Mouse (Mus musculus) spleen, postnatal 14 days (tissue): ENCODE measurements around the gene Sbsn.
"Not testable (repeated sequence)": the region's sequence is repeated elsewhere in the genome, so short reads cannot be mapped to it uniquely, and the experiment has no call there.

Experiments
- DNase-seq, 2 experiments: peaks; one replicate each; pipeline ENCODE4 v3.0.0; 2021 to 2022; ENCODE audit warnings: low spot score in 2 of 2

The Sbsn gene

DNA sequence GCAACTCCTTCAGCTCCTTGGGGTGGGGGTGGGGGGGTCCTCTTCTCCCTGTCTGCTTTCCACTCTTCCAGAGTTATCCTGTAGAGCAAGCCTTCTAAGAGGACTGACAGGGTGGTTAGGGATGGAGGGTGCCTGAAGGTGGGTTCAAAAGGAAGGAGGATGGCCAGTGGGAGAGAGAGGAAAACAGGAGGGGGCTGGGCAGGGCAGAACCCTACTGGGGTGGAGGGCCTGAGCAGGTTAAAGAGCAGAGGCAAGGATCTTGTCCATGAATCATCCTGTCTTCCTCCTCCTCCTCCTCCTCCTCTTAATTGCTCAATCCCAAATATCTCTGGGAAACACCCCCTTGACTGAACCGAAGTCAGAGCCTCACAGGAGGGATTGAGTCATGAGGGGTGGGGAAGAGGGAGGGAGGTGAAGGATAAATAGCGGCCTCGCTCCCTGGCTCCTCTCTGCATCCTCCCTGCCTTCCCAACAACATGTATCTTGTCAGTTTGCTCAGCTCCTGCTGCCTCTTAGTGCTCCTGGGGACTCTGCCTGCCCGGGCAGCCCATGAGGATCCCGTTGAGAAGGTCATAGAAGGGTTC, at the start of gene Sbsn:
TSS of gene Sbsn (plus strand) at position 386 of the 584 bp plus-strand sequence.
- DNase-seq = no peak

DNA sequence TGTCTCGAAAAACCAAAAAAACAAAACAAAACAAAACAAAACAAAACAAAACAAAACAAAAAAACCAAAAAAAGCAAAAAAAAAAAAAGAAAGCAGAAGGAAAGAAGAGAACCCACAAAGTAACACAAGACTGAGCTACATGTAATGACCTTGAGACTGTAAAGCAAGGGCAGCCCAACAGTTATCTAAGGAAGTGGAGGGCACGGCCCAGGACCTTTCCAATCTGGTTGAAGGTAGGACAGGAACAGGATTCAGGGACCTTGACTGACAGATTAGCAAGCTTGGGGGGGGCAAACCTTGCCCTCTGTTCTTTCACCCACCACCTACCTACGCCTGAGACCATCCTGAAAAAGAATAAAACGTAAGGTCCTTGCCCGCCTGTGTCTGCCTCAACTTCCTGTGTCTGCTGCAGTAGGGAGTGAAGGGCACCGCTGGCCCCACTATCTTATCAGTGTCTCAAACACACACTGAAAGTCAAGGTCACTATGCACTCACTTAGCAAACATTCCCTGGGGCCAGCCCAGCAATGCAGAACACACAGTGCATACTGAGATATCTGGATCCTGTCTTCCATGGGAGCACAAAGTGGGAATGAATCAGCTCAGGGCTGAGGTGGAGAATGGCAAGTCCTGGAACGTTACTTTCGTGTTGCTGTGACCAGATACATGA, 44.9 kb upstream of the Sbsn start:
- DNase-seq = no peak

DNA sequence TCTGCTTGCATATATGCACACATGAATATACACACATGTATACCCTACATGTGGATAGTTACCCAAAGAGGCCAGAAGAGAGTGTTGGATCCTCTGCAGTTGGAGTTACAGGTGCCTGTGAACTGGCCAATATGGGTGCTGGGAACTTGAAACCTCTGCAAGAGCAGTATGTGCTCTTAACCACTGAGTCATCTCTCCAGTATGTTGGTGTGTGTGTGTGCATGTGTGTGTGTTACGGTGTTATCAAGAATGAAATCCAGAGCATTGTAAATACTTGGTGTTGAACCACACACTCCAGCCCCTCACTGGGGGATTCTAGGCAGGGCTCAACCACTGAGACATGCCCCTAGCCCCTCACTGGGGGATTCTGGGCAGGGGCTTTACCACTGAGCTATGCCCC, 43.8 kb upstream of the Sbsn start:
- no peak for DNase-seq

DNA sequence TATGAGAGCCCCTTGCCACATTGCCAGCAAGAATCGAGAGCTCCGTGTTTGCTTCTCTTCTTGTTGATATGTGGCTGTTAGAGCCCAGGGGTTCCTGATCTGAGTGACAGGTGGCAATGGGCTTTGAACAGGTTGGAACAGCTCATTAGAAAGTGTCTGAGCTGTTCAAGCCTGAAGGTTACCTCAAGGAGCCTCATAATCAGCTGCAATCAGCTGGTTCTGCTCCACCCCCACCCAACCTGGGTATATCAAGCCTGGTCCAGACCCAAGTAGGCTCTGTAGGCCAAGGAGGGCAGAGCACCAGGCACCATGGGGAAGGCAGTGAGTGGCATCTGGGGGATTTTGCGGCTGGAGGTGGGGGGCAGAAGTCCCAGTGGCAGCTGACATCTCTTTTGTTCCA, 39.3 kb upstream of the Sbsn start, which contains the start of gene Atp4a:
TSS of gene Atp4a (plus strand) at position 268 of the 400 bp plus-strand sequence.
- DNase-seq = no peak

DNA sequence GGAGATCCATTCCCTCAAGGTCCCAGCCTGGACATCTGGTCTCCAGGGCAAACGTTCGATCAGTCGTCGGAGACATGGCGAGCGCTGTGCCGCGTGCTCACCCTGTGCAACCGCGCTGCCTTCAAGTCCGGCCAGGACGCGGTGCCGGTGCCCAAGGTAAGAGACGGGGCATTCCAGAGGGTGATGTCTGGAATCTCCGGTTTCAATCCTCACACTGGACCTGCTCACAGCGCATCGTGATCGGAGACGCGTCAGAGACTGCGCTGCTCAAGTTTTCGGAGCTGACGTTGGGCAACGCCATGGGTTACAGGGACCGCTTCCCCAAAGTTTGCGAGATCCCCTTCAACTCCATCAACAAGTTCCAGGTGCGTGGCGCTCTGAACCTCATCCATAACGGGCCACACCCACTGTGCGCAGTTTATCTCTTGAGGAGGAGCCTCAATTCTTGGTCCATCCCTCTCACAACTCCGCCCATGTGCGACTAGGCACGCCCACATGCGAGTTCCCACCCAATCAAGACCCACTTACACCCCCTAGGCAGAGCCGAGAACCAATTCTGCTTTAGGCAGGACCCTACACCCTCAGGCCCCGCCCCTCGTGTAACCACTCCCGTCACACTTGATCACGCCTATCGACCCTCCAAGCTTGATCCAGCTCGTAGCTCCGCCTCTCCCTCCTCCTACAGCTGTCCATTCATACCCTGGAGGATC, 34.1 kb upstream of the Sbsn start:
- peak; percentile 54 to 68 for DNase-seq

DNA sequence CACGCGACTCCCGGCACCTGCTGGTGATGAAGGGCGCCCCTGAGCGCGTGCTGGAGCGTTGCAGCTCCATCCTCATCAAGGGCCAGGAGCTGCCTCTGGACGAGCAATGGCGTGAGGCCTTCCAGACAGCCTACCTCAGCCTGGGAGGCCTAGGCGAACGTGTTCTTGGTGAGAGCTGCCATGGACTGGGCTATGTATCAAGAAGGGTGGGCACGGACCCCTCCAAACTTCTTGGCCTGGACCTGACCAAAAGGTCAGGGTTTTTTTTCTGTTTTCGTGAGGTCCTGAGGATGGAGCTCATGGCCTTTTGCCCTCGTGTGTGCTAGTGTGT, 33.6 kb upstream of the Sbsn start:
- no peak for DNase-seq

DNA sequence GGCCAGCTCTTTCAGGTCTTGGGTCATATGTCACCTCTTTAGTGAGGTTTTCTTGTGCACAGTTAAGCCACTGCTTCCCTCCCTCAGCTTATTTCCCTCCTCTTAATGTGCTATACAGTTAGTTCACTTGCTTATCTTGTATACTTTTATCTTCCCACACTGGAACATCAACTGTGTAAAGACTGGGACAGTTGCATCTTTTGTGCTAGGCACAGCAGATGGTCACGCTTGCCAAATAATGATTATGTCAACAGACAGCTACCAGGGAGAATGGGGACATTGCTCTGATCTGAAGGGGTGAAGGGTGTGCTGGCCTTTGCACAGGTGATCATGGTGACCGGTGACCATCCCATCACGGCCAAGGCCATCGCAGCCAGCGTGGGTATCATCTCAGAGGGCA, 31.6 kb upstream of the Sbsn start:
- DNase-seq = no peak

DNA sequence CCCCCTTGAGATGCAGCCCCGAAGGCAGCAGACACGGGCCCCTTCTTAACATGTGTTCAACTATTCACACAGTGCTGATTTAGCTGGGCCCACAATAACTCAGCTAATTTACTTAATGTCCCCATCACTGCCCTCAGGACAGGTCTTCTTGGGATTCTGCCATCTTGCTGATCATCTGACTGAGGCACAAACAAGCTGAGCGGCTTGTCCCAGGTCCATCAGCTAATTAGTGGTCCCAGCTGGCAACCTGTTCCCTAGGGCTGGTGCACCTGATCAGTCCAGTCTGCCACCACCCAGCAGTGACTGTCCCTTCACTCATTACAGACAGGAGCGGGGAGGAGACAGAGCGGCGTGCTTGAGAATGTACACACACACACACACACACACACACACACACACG, 30.0 kb upstream of the Sbsn start:
- no peak for DNase-seq

DNA sequence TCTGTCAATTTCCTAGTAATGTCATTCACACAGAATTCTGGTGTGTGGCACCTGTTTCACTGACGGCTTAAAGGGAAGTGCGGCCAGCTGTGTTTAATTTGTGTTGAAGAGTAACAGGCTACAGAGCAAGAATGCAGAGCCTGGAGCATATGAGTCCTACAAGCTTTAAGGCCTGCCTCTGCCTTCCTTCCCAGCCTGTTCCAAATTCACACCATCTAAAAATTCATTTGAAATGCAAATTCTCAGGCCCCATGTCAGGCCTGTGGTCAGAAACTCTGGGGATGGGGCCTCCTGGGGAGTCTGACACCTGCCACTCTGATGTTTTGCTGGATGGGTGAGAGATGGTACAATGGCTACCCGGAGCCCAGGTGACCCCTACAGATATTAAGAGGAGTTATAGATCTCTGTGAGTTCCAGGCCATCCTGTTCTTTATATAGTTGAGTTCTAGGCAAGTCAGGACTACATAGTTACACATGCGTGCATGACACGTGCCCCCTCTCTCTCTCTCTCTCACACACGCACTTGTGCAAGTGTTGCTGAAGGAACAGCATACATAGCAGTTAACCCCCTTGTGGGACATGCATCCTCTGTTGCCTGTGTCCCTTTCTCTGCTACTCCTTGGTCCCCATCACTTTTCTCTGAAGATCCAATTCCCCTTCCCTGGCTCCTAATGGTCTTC, 27.9 kb upstream of the Sbsn start:
- DNase-seq = no peak

DNA sequence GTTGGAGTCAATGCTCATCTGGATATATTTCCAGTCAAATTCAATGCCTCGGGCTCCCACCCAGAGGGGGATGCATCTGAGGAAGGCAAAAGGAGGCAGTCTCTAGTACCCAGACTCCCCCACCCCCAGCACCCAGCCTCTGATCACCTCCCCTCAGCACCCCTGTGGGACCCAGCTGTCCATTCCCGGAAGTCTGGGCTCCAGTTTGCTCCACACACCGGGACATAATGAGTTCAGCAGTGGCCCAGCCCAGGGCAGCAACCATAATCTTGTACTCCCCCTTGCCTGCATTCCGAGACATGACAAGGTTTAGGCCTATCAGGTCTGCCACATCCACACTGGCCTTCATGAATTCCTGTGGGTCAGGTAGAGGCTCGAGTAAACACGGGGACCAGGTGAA, 23.1 kb upstream of the Sbsn start:
- no peak for DNase-seq

DNA sequence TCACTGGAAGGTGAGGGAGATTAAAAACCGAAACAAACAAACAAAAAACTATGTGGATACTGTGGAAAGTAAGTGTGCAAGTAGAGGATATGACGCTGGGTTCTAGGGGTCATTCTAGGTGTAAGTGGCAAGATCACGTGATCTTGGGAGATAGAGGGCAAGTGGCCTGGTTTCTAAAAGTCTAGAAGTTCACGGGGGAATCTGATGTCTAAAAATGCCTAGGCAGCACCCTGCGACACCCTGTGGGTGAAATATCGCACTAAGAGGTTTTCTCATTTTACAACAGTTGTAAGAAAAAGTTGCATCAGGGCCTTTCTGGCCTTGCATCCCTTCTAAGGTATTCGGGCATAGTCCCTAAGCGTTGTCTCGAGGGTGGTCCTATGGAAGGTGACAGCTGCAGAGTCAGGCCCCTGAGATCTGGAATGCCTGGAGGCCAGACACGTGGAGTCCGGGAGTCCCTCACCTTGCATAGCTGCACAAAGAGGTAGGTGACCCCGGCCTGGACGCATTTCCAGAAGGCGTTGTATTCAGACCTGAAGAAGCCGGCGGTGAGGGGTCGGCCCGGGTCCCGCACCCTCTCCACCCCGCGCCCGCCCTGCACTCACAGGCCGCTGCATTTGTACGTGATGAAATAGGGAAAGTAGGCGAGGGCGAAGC, 22.4 kb upstream of the Sbsn start:
- peak in 1 of 2 experiments; percentile 12 for DNase-seq

DNA sequence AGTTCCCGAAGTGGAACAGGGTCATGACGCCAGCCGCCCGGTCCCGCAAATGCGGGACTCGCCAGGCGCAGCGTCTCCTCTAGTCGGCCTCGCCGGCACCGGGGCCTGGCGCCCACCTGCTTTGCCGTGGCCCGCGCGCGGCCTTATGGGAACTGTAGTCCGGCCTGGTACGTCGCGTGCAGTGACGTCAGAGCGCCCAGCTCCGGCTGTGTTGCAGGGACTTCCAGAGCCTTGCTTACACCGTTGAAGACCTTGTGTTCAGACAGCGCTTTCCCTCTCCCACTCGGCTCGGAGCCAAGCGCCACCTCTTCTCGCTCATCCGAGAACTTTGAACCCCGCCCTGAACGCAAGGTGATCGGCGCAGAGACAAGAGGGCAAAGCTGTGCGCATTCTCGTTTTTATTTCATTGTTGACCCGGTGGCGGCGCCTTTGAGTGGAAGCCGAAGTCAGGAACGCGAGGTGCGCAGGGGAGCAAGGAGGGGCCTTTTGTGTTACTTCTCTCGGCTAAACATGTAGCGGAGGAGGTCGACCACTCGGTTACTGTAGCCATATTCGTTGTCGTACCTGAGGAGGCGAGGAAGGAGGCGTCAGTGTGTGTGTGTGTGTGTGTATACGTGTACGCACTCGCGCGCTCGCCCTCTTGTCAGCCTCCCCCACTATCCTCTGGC, 21.7 kb upstream of the Sbsn start, which contains the start of gene Tmem147:
TSS of gene Tmem147 (minus strand) at position 145 of the 668 bp plus-strand sequence.
- DNase-seq = peak; percentile 87 to 95

DNA sequence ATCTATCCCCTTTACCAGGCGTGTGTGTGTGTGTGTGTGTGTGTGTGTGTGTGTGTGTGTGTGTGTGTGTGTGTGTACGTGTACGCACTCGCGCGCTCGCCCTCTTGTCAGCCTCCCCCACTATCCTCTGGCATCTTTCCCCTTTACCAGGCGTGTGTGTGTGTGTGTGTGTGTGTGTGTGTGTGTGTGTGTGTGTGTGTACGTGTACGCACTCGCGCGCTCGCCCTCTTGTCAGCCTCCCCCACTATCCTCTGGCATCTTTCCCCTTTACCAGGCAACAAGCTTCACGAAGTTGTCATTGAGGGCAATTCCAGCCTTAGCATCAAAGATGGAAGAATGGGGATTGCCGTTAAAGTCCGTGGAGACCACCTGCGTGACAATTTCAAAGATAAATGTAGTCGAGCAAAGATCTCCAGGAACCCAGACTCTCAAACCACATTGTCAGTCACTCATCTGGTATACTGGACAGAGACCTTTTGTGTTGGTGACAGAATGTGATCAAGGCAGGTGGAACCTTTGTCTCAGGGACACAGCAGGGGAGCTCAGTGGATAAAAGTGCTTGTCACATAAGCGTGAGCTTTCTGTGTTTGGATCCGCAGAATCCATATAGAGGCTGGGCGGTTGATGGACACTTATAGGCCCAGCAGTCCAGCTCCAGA, 21.1 kb upstream of the Sbsn start:
- not testable (repeated sequence) for DNase-seq

DNA sequence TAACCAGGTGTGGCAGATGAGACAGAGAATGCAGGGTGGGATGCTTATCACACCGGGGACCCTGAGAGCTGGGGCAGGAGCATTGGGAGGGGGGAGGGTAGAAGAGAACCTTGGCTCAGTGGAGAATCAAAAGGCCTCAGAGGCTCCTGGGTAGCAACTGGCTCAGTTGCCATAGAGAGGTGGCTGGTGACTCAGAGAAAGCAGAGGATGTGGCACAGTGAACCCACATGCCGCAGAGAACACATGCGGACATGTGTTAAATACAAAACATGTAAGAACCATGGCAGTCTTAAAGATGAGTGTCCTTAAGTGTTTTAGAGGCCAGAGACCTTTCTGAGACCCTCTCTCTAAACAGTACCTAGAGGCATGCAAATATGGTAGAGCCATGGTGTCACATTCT, 15.1 kb upstream of the Sbsn start:
- DNase-seq = no peak

DNA sequence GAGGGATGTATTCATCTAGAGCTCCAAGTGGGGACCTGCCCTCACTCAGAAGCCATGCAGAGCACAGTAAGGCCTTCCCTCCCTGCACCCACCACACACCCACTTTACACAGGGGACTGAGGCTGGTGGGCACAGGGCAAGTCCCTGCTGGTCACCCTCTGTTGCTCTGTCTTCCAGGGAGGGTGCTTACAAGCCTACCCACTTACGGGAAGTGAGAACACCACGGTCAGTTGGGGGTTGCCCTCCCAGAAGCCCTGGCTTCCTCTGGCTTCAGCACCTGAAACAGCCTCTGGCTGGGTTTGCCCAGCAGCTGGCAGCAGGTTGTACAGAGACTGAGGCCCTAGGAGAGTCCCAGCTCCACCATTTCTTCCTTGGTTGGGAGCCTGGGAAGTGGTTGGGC, 8.7 kb upstream of the Sbsn start:
- DNase-seq = peak in 1 of 2 experiments; percentile 17

DNA sequence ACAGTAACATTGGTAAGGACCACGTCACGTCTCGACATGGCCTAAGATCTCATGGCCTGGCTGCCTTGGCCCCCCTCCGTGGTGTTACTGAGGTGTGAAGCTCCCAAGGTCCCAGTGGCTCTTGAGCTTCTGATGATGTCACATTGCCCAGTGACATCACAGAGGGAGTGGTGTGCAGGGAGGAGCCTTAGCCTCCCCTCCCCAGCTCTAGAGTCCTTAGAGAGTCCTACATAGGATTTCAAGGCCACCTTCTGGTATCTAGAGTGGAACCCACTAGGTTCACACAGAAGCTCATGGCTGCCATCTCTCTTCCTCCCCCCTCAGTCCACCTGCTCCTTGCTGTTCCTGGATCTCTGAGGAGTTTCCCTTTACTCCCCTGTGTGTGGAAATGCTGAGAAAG, 7.7 kb upstream of the Sbsn start, which contains the start of gene Gapdhs:
TSS of gene Gapdhs (minus strand) at position 65 of the 400 bp plus-strand sequence.
- not testable (repeated sequence) for DNase-seq

DNA sequence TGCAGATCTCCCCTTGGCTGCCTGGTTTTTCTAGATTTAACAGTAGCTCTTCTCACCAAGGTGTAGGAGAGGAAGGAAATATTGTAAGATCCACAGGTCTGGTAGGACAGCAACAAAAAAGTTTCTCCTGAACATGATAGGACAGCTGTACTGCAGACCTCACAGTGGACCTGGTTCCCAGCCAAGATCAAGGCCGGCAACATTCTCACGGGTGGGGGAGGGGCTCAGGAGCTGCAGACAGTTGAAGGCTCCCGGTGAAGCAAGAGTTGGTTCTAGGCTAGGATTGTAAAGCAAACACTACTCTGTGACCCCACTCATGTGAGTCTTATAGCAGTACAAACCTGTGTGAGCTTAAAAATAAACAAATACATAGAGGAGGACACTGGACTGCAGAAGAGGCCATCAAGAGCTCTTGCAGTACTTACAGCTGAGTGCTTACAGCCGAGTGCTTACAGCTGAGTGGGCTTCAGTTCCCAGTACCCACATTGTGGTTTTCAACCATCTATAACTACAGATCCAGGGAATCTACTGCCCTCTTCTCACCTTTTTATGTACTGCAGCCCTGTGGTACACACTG, 7.2 kb upstream of the Sbsn start:
- no peak for DNase-seq

DNA sequence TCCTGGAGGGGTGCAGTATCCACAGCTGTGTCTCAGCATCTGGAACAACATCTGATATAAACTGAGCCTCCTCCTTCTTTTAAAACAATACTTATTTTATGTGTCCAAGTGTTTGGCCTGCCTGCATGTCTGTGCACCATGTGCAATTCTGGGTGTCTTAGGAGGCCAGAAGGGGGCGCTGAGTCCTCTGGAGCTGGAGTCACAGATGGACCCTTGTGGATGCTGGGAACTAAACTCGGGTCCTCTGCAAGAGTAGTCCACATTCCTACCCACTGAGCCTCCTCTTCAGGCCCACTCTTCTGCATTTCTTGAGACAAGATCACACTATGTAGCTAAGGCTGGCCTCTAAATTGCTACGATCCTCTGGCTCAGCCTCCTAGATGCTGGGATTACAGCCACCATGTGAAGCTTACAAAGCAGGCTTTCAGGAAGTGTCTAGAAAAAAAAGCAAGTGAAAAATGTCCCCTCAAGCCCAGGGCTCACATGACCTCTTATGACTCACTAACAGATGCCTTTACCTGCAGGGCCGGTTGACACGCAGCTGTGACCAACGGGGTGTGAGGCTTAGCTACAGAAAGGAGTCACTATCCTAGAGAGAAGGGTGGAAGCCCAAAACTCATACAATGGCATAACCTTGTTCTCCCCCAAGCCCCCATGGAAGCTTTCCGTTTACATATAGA, 3.6 kb upstream of the Sbsn start:
- no peak for DNase-seq

DNA sequence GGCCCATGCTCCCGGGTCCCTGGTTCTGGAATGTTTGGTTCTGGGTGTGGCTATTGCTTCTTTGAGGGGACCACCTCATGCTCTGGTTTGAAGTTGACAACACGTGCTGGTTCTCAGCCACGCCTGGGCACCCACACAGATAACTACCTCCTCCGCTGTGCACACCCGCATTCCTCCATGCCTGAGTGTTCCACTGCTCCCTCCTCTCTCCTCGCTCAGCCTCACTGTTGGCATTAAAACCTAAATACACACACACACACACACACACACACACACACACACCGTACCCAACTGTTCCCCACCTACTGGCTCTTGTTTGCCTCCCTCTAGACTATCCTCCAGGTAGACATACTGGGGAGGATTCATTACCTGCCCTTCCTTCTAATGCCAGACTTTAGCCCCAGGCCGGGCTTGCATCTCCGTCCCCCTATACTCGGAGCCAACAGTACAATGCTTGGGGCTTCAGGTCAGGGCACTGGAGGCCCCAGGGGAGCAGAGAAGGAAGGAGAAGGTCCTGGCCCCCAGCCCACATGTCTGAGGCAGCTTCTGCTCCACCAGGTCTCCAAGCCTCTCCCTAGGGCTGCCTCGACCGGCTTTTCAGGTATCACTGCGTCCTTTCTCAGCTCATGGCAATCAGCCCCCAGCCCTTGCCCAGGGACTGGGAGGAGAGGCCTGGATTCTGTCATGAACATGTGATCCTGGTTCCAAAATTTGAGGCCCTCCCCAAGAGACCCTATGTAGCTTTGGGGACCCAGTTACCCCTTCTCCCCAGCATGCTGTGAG, 1.3 kb upstream of the Sbsn start:
- no peak for DNase-seq
